Mouse (Mus musculus) midbrain, embryonic 11.5 days (tissue): ENCODE results near the gene Akap8. TPM values are rescaled to one million over a fixed set of nuclear protein-coding genes. Genes with fewer than 3 reads are reported as not detected.

Experiments
- ATAC-seq: fragments of 200-750 bp; cut with Nextera tagmentation; 2 replicates; pipeline ENCODE4 v1.8.0; 2017; ENCODE audit warnings: moderate TSS enrichment, moderate library complexity; ENCODE audit not compliant: low FRiP score
- DNase-seq: peaks from one replicate; pipeline ENCODE4 v3.0.0; 2015; ENCODE audit warnings: low spot score; ENCODE audit errors: missing footprints
- H3K27ac ChIP-seq: fragments of 300-500 bp; sonication (generic); 2 replicates; pipeline ENCODE4 v1.5.1; 2014; ENCODE audit warnings: low read depth, low read length
- H3K27me3 ChIP-seq: fragments of 300-500 bp; sonication (generic); 2 replicates; pipeline ENCODE4 v1.6.1; 2014; ENCODE audit warnings: mild to moderate bottlenecking, low read length, moderate library complexity, mixed read lengths; ENCODE audit not compliant: control insufficient read depth, insufficient read depth
- H3K36me3 ChIP-seq: fragments of 300-500 bp; sonication (generic); 2 replicates; pipeline ENCODE4 v1.6.1; 2014; ENCODE audit warnings: mild to moderate bottlenecking, low read length, moderate library complexity, mixed read lengths; ENCODE audit not compliant: control insufficient read depth, insufficient read depth
- H3K4me1 ChIP-seq: fragments of 300-500 bp; sonication (generic); 2 replicates; pipeline ENCODE4 v1.6.1; 2014; ENCODE audit warnings: low read length; ENCODE audit not compliant: control insufficient read depth, insufficient read depth
- H3K4me2 ChIP-seq: fragments of 300-500 bp; sonication (generic); 2 replicates; pipeline ENCODE4 v1.6.1; 2014; ENCODE audit warnings: mild to moderate bottlenecking, moderate library complexity
- H3K4me3 ChIP-seq: fragments of 300-500 bp; sonication (generic); 2 replicates; pipeline ENCODE4 v1.5.1; 2014; ENCODE audit warnings: low read depth, low read length
- H3K9ac ChIP-seq: fragments of 300-500 bp; sonication (generic); 2 replicates; pipeline ENCODE4 v1.6.1; 2014; ENCODE audit warnings: low read length
- H3K9me3 ChIP-seq: fragments of 300-500 bp; sonication (generic); 2 replicates; pipeline ENCODE4 v1.6.1; 2016; ENCODE audit warnings: low read length; ENCODE audit not compliant: control insufficient read depth
- WGBS: fragments of 180-500 bp; shearing (Covaris S2); extraction: QIAGEN DNeasy Blood & Tissue Kit; methylation state at CpG from one replicate; pipeline ENCODE4 v1.1.7; 2014; 5-methylcytosine and 5-hydroxymethylcytosine counted together
- polyA plus RNA-seq: library from polyadenylated mRNA; unstranded; fragments of >200 nt; fragmentation: Nextera tagmentation; extraction: Ambion mirVana; gene quantifications from 2 replicates; pipeline ENCODE4 v1.2.1, GENCODE M21; 2014

Akap8 gene
- polyA plus RNA-seq, 1 experiment from 2014 or later, result 53.0 TPM

GRCm38 (mm10) chr17:32267617-32268016 is 53.4 kb downstream of the Akap8 start:
- Histone ChIP-seq H3K4me2 (no peak overlapping the region), H3K27ac (no peak overlapping the region), H3K9me3 (no peaks in the 10 kb centered on the region), H3K4me1 (no peaks in the 10 kb centered on the region), H3K4me3 (no peak overlapping the region), H3K9ac (no peak overlapping the region), H3K36me3 (no peaks in the 10 kb centered on the region), H3K27me3 (no peaks in the 10 kb centered on the region)
- no peak for ATAC-seq
- 91% methylated on average over 1 of the region's 1 CpGs for WGBS
- peak; percentile 51 for DNase-seq

DNA sequence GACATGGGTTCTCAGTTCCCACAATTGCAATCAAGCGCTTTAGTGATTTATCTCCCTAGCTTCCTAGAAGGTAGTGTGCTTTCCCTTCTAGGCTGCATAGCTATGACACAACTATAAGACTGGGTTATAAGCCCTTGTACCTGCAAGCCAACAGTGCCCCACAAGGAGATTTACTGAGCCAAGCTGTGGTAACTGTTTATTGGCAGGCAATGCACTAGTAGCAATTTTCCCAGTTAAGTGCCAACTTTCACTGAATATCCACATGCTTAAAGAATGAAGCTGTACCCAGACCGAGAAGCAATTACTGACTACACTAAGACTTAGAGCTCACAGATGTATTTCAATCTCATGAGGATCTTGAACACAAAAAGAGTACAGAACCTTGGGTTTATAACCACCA is 57.4 kb downstream of the Akap8 start:
- Histone ChIP-seq H3K9ac (no peak overlapping the region), H3K4me2 (no peak overlapping the region), H3K9me3 (no peaks in the 10 kb centered on the region), H3K4me3 (no peak overlapping the region), H3K4me1 (peaks cover under 1% of the 10 kb centered on the region; the same call in 1 of the 2 replicates), H3K36me3 (no peaks in the 10 kb centered on the region), H3K27ac (no peak overlapping the region), H3K27me3 (no peaks in the 10 kb centered on the region)
- WGBS, result 98% methylated on average over 2 of the region's 2 CpGs
- DNase-seq, result no peak
- ATAC-seq, result no peak

DNA sequence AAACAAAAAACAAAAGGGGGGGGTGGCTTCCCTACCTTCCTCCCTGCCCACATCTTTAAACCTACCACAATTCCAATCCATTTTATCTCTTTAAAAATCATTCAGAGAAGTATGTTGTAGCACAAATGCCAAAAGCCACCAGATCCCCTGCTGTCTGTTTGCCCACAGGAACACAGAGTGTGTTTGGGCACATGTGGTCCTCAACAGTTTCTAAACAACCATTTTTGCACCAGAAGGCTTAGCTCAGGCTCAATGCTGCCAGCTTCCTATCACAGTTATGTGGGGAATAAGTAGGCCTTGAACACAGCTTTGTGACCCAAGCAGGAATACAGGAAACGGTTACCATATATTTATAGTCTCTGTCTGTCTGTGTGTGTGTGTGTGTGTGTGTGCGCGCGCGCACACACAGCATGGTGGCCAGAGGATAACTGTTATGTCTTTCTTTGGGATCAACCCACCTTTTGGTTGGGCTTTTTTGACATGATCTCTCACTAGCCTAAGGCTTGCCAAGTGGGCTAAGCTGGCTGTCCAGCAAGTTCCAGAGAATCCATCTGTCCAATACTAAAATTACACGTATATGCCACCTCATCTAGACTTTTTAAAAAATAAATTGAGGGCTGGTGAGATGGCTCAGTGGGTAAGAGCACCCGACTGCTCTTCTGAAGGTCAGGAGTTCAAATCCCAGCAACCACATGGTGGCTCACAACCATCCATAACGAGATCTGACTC is 58.0 kb downstream of the Akap8 start:
- peaks cover 5% of the 10 kb centered on the region; the same call in 1 of the 2 replicates for H3K4me1 ChIP-seq
- ATAC-seq (no peak), DNase-seq (no peak)
- no peak overlapping the region for H3K9ac ChIP-seq
- no peak overlapping the region for H3K4me2 ChIP-seq
- H3K27me3 ChIP-seq, result no peaks in the 10 kb centered on the region
- no peak overlapping the region for H3K27ac ChIP-seq
- 96% methylated on average over 7 of the region's 8 CpGs for WGBS
- no peak overlapping the region for H3K4me3 ChIP-seq
- no peaks in the 10 kb centered on the region for H3K36me3 ChIP-seq
- H3K9me3 ChIP-seq, result no peaks in the 10 kb centered on the region

DNA sequence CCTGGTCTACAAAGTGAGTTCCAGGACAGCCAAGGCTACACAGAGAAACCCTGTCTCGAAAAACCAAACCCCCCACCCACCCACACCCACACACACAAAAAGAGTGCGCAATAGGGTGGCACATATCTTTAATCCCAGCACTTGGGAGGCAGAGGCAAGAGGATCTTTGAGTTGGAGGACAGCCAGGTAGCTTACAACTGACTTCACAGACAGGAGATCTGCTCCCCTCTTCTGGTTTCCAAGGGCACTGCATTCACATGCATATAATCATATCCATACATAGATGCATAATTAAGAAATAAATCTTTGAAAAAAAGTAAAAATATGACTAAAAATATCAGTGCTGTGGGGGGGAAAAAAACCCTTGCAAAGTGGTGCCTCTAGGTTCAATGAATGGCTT is 62.2 kb downstream of the Akap8 start:
- DNase-seq, result peak; percentile 59
- Histone ChIP-seq H3K4me3 (no peak overlapping the region), H3K4me2 (no peak overlapping the region), H3K9ac (no peak overlapping the region), H3K4me1 (peaks cover 8% of the 10 kb centered on the region), H3K9me3 (no peaks in the 10 kb centered on the region), H3K27me3 (no peaks in the 10 kb centered on the region), H3K36me3 (no peaks in the 10 kb centered on the region), H3K27ac (no peak overlapping the region)
- no peak for ATAC-seq
- 90% methylated on average over 2 of the region's 2 CpGs for WGBS

- Histone ChIP-seq H3K4me3 (no peak overlapping the region), H3K4me1 (peaks cover 8% of the 10 kb centered on the region), H3K9me3 (no peaks in the 10 kb centered on the region), H3K27me3 (no peaks in the 10 kb centered on the region), H3K36me3 (no peaks in the 10 kb centered on the region), H3K4me2 (0 out of 2 replicates have a peak overlapping the region, but pooled peaks have one; percentile 16), H3K9ac (no peak overlapping the region), H3K27ac (no peak overlapping the region)
- DNase-seq (peak; percentile 82), ATAC-seq (0 out of 2 replicates have a peak, but pooled peaks have one; percentile 22)
- WGBS, result 42% methylated on average over 6 of the region's 6 CpGs
Observed at GRCm38 (mm10) chr17:32257944-32258343, 63.1 kb downstream of the Akap8 start.

DNA sequence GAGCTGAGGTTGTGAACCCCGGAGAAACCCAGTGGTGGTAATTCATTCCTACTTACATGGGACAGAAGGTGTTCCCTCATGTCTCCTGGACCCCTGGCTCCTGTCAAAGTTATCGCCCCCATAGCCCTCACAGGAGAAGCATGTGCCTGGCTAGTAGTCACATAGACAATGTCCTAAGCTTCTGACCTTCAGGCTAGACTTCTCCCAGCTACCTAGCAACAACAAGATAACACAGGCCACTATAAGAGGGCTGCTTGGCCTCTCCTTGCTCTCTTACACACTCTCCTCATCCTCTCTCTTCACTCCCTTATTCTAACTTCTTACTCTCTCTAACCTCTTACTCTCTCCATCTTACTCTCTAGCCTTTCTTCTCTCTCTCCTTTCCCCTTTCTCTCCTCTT is 63.6 kb downstream of the Akap8 start:
- peak; percentile 81 for DNase-seq
- no peaks in the 10 kb centered on the region for H3K9me3 ChIP-seq
- H3K4me1 ChIP-seq, result peaks cover 8% of the 10 kb centered on the region
- no peak overlapping the region for H3K4me3 ChIP-seq
- ATAC-seq, result no peak
- no peak overlapping the region for H3K9ac ChIP-seq
- H3K4me2 ChIP-seq, result no peak overlapping the region
- H3K27me3 ChIP-seq, result no peaks in the 10 kb centered on the region
- no peak overlapping the region for H3K27ac ChIP-seq
- H3K36me3 ChIP-seq, result no peaks in the 10 kb centered on the region
- WGBS, result 83% methylated on average over 2 of the region's 2 CpGs

- Histone ChIP-seq H3K27ac (no peak overlapping the region), H3K27me3 (no peaks in the 10 kb centered on the region), H3K9me3 (no peaks in the 10 kb centered on the region), H3K4me1 (peaks cover 8% of the 10 kb centered on the region), H3K4me3 (no peak overlapping the region), H3K9ac (no peak overlapping the region), H3K36me3 (no peaks in the 10 kb centered on the region), H3K4me2 (no peak overlapping the region)
- DNase-seq (peak; percentile 64), ATAC-seq (no peak)
- WGBS, result 87% methylated on average over 2 of the region's 2 CpGs
Observed at GRCm38 (mm10) chr17:32256896-32257295, 64.1 kb downstream of the Akap8 start.

Other genes with a start within 250 kb of the Akap8 start
- 21.4 and 21.9 TPM in 2 replicates for gene Notch3, start 154.4 kb downstream of the Akap8 start, polyA plus RNA-seq
- 0.07 and 0.12 TPM in 2 replicates for gene Ephx3, start 131.7 kb downstream of the Akap8 start, polyA plus RNA-seq
- gene Brd4, start 36.5 kb downstream of the Akap8 start, polyA plus RNA-seq, result 82.8 and 97.9 TPM in 2 replicates
- 67.1 and 67.4 TPM in 2 replicates for gene Akap8l, start 29.4 kb upstream of the Akap8 start, polyA plus RNA-seq
- 33.7 and 36.9 TPM in 2 replicates for gene Wiz, start 68.2 kb upstream of the Akap8 start, polyA plus RNA-seq
- gene Rasal3, start 82.3 kb upstream of the Akap8 start, polyA plus RNA-seq, result 0.52 and 0.70 TPM in 2 replicates
- not detected in 2 replicates for gene Pglyrp2, start 102.9 kb upstream of the Akap8 start, polyA plus RNA-seq
- 0.26 and 0.42 TPM in 2 replicates for gene Cyp4f39, start 131.5 kb upstream of the Akap8 start, polyA plus RNA-seq
- gene Cyp4f17, start 184.8 kb upstream of the Akap8 start, polyA plus RNA-seq, result 4.4 and 4.8 TPM in 2 replicates
- gene Cyp4f16, start 215.3 kb upstream of the Akap8 start, polyA plus RNA-seq, result 8.3 and 11.0 TPM in 2 replicates